Mouse (Mus musculus) midbrain, embryonic 14.5 days (tissue): ENCODE results near the gene Ybx2. TPM values are rescaled to one million over a fixed set of nuclear protein-coding genes. Genes with fewer than 3 reads are reported as not detected.

ENCODE experiments used
- ATAC-seq: fragments of 200-750 bp; cut with Nextera tagmentation; 2 replicates; pipeline ENCODE4 v1.8.0; 2017; ENCODE audit warnings: moderate number of reproducible peaks, moderate library complexity; ENCODE audit not compliant: low FRiP score, low TSS enrichment
- DNase-seq: peaks from one replicate; pipeline ENCODE4 v3.0.0-alpha.2; 2015
- H3K27ac ChIP-seq: fragments of 300-500 bp; sonication (generic); replicated peaks from 2 replicates; pipeline ENCODE4 v1.5.1; 2014; ENCODE audit warnings: mild to moderate bottlenecking, low read depth, low read length, moderate library complexity
- H3K27me3 ChIP-seq: fragments of 300-500 bp; sonication (generic); 2 replicates; pipeline ENCODE4 v1.6.1; 2014; ENCODE audit warnings: low read length, control low read depth, mixed read lengths; ENCODE audit not compliant: control insufficient read depth, insufficient read depth
- H3K36me3 ChIP-seq: fragments of 300-500 bp; sonication (generic); 2 replicates; pipeline ENCODE4 v1.6.1; 2014; ENCODE audit warnings: low read length, control low read depth; ENCODE audit not compliant: control insufficient read depth, insufficient read depth
- H3K4me1 ChIP-seq: fragments of 300-500 bp; sonication (generic); 2 replicates; pipeline ENCODE4 v1.6.1; 2014; ENCODE audit warnings: mild to moderate bottlenecking, antibody characterized with exemption, low read length, control low read depth; ENCODE audit not compliant: control insufficient read depth, insufficient read depth
- H3K4me2 ChIP-seq: fragments of 300-500 bp; sonication (generic); 2 replicates; pipeline ENCODE4 v1.6.1; 2014; ENCODE audit warnings: mild to moderate bottlenecking, low read length, moderate library complexity
- H3K4me3 ChIP-seq: fragments of 300-500 bp; sonication (generic); replicated peaks from 2 replicates; pipeline ENCODE4 v1.5.1; 2014; ENCODE audit warnings: low read depth, low read length
- H3K9ac ChIP-seq: fragments of 300-500 bp; sonication (generic); replicated peaks from 2 replicates; pipeline ENCODE4 v1.6.1; 2014; ENCODE audit warnings: mild to moderate bottlenecking, low read length, moderate library complexity
- H3K9me3 ChIP-seq: fragments of 300-500 bp; sonication (generic); 2 replicates; pipeline ENCODE4 v1.6.1; 2016; ENCODE audit warnings: low read length, control low read depth, mixed read lengths; ENCODE audit not compliant: control insufficient read depth
- WGBS: fragments of 180-500 bp; shearing (Covaris S2); extraction: QIAGEN DNeasy Blood & Tissue Kit; methylation state at CpG from one replicate; pipeline ENCODE4 v1.1.7; 2014; 5-methylcytosine and 5-hydroxymethylcytosine counted together
- polyA plus RNA-seq: library from polyadenylated mRNA; unstranded; fragments of >200 nt; fragmentation: Nextera tagmentation; extraction: Ambion mirVana; gene quantifications from 2 replicates; pipeline ENCODE4 v1.2.1, GENCODE M21; 2014

The Ybx2 gene
- polyA plus RNA-seq, 1 experiment from 2014 or later, result 4.3 TPM

- DNase-seq (no peak), ATAC-seq (no peak)
- Histone ChIP-seq H3K9me3 (no peaks in the 10 kb centered on the region), H3K9ac (no peak overlapping the region), H3K27me3 (peaks cover 28% of the 10 kb centered on the region), H3K4me3 (peak overlapping the region; percentile 59), H3K27ac (no peak overlapping the region), H3K4me2 (peak overlapping the region; percentile 100), H3K36me3 (no peaks in the 10 kb centered on the region), H3K4me1 (peaks cover 6% of the 10 kb centered on the region; the same call in 1 of the 2 replicates)
- 40% methylated on average over 9 of the region's 9 CpGs for WGBS
These were observed 1.2 kb downstream of the Ybx2 start for GRCm38 (mm10) chr11:69936714-69937347.

- Histone ChIP-seq H3K36me3 (no peaks in the 10 kb centered on the region), H3K4me1 (peaks cover 6% of the 10 kb centered on the region; the same call in 1 of the 2 replicates), H3K27ac (no peak overlapping the region), H3K9ac (no peak overlapping the region), H3K4me2 (no peak overlapping the region), H3K27me3 (peaks cover 28% of the 10 kb centered on the region), H3K4me3 (no peak overlapping the region), H3K9me3 (no peaks in the 10 kb centered on the region)
- WGBS, result 40% methylated on average over 4 of the region's 4 CpGs
- DNase-seq (no peak), ATAC-seq (no peak)
These were observed 1.8 kb downstream of the Ybx2 start for GRCm38 (mm10) chr11:69937385-69937784.

GRCm38 (mm10) chr11:69937834-69938233, 2.2 kb downstream of the Ybx2 start:
- WGBS, result 69% methylated on average over 5 of the region's 5 CpGs

GRCm38 (mm10) chr11:69938401-69938979, 2.9 kb downstream of the Ybx2 start:
- Histone ChIP-seq H3K36me3 (no peaks in the 10 kb centered on the region), H3K9me3 (no peaks in the 10 kb centered on the region), H3K4me2 (no peak overlapping the region), H3K4me1 (peaks cover 6% of the 10 kb centered on the region; the same call in 1 of the 2 replicates), H3K27me3 (peaks cover 28% of the 10 kb centered on the region), H3K9ac (no peak overlapping the region), H3K27ac (no peak overlapping the region), H3K4me3 (no peak overlapping the region)
- ATAC-seq (no peak), DNase-seq (no peak)
- 26% methylated on average over 9 of the region's 9 CpGs for WGBS

More at GRCm38 (mm10) chr11:69937834-69938233, 2.2 kb downstream of the Ybx2 start:
- Histone ChIP-seq H3K27ac (no peak overlapping the region), H3K27me3 (peaks cover 28% of the 10 kb centered on the region), H3K4me2 (no peak overlapping the region), H3K36me3 (no peaks in the 10 kb centered on the region), H3K9me3 (no peaks in the 10 kb centered on the region), H3K4me3 (no peak overlapping the region), H3K9ac (no peak overlapping the region), H3K4me1 (peaks cover 6% of the 10 kb centered on the region; the same call in 1 of the 2 replicates)
- DNase-seq, result no peak
- no peak for ATAC-seq

- Histone ChIP-seq H3K36me3 (no peaks in the 10 kb centered on the region), H3K27me3 (peaks cover 28% of the 10 kb centered on the region)
- 75% methylated on average over 5 of the region's 5 CpGs for WGBS
These were observed 3.6 kb downstream of the Ybx2 start for GRCm38 (mm10) chr11:69939181-69939580.

GRCm38 (mm10) chr11:69939731-69940130, 4.1 kb downstream of the Ybx2 start:
- H3K4me3 ChIP-seq, result no peak overlapping the region
- H3K36me3 ChIP-seq, result no peaks in the 10 kb centered on the region
- no peak overlapping the region for H3K4me2 ChIP-seq
- DNase-seq, result no peak
- whole genome bisulfite sequencing, result 93% methylated on average over 17 of the region's 17 CpGs
- H3K9ac ChIP-seq, result no peak overlapping the region
- H3K27me3 ChIP-seq, result peaks cover 28% of the 10 kb centered on the region
- H3K27ac ChIP-seq, result no peak overlapping the region
- peaks cover 6% of the 10 kb centered on the region; the same call in 1 of the 2 replicates for H3K4me1 ChIP-seq
- H3K9me3 ChIP-seq, result no peaks in the 10 kb centered on the region
- ATAC-seq, result no peak

More at GRCm38 (mm10) chr11:69939181-69939580, 3.6 kb downstream of the Ybx2 start:
- H3K9me3 ChIP-seq, result no peaks in the 10 kb centered on the region
- H3K27ac ChIP-seq, result no peak overlapping the region
- H3K4me3 ChIP-seq, result no peak overlapping the region
- DNase-seq (no peak), ATAC-seq (no peak)
- peaks cover 6% of the 10 kb centered on the region; the same call in 1 of the 2 replicates for H3K4me1 ChIP-seq
- no peak overlapping the region for H3K4me2 ChIP-seq
- no peak overlapping the region for H3K9ac ChIP-seq

- DNase-seq, result no peak
- H3K9me3 ChIP-seq, result no peaks in the 10 kb centered on the region
- H3K4me2 ChIP-seq, result no peak overlapping the region
- H3K36me3 ChIP-seq, result 0 out of 2 replicates have a peak, but pooled peaks cover 2% of the 10 kb centered on the region
- H3K4me1 ChIP-seq, result peaks cover 6% of the 10 kb centered on the region; the same call in 1 of the 2 replicates
- peaks cover 20% of the 10 kb centered on the region for H3K27me3 ChIP-seq
- WGBS, result 83% methylated on average over 4 of the region's 4 CpGs
- H3K4me3 ChIP-seq, result no peak overlapping the region
- H3K9ac ChIP-seq, result no peak overlapping the region
- ATAC-seq, result no peak
- no peak overlapping the region for H3K27ac ChIP-seq
These were observed 5.4 kb downstream of the Ybx2 start for GRCm38 (mm10) chr11:69940962-69941361.

- Histone ChIP-seq H3K4me2 (no peak overlapping the region), H3K27ac (no peak overlapping the region), H3K9ac (no peak overlapping the region), H3K36me3 (0 out of 2 replicates have a peak, but pooled peaks cover 2% of the 10 kb centered on the region), H3K27me3 (peaks cover 5% of the 10 kb centered on the region; the same call in 1 of the 2 replicates), H3K4me3 (no peak overlapping the region), H3K4me1 (peaks cover 9% of the 10 kb centered on the region), H3K9me3 (no peaks in the 10 kb centered on the region)
- ATAC-seq (no peak), DNase-seq (no peak)
- WGBS, result 80% methylated on average over 13 of the region's 13 CpGs
These were observed 9.6 kb downstream of the Ybx2 start for GRCm38 (mm10) chr11:69945216-69945615.
